Mouse (Mus musculus): ENCODE measurements around the gene Elp4. TPM values are rescaled to one million over a fixed set of nuclear protein-coding genes. Genes with fewer than 3 reads are reported as not detected.
A peak's percentile ranks its signal among the peaks of the same experiment; 100 is the strongest.

Elp4 gene
- polyA plus RNA-seq, 1 experiment from 2014 or later, result 32.4 TPM

GRCm38 (mm10) chr2:105669881-105670730, 234.3 kb downstream of the Elp4 start:
- no peak for ATAC-seq (replicated peaks; ENCODE audit: low FRiP score, low TSS enrichment, low read depth)

GRCm38 (mm10) chr2:105669371-105669861, 234.9 kb downstream of the Elp4 start:
- H3K4me1 ChIP-seq (replicated peaks; ENCODE audit: control insufficient read depth, insufficient read depth, low read length), result no peaks in the 10 kb centered on the region
- H3K27ac ChIP-seq (ENCODE audit: low read depth), result no peak overlapping the region
- H3K36me3 ChIP-seq (ENCODE audit: control insufficient read depth, insufficient read depth, low read length), result no peaks in the 10 kb centered on the region
- no peaks in the 10 kb centered on the region for H3K9me3 ChIP-seq (ENCODE audit: control insufficient read depth, low read length)
- ATAC-seq (replicated peaks; ENCODE audit: low FRiP score, low TSS enrichment, low read depth), result no peak
- under 1% methylated on average over 35 of the region's 35 CpGs for WGBS
- no peak overlapping the region for H3K4me2 ChIP-seq (ENCODE audit: low read length)
- peak; percentile 71 for DNase-seq (ENCODE audit: low spot score)
- no peak overlapping the region for H3K4me3 ChIP-seq (ENCODE audit: low read depth, low read length)
- H3K27me3 ChIP-seq (replicated peaks; ENCODE audit: control insufficient read depth, insufficient read depth, low read length), result peaks cover 100% of the 10 kb centered on the region
- H3K9ac ChIP-seq (ENCODE audit: low read length), result no peak overlapping the region

More at GRCm38 (mm10) chr2:105669881-105670730, 234.3 kb downstream of the Elp4 start:
- Histone ChIP-seq H3K9ac (ENCODE audit: low read length) (no peak overlapping the region), H3K36me3 (ENCODE audit: control insufficient read depth, insufficient read depth, low read length) (no peaks in the 10 kb centered on the region), H3K27me3 (replicated peaks; ENCODE audit: control insufficient read depth, insufficient read depth, low read length) (peaks cover 100% of the 10 kb centered on the region), H3K27ac (ENCODE audit: low read depth) (no peak overlapping the region), H3K4me2 (ENCODE audit: low read length) (no peak overlapping the region), H3K4me1 (replicated peaks; ENCODE audit: control insufficient read depth, insufficient read depth, low read length) (no peaks in the 10 kb centered on the region), H3K9me3 (ENCODE audit: control insufficient read depth, low read length) (no peaks in the 10 kb centered on the region), H3K4me3 (ENCODE audit: low read depth, low read length) (no peak overlapping the region)
- 1% methylated on average over 29 of the region's 29 CpGs for WGBS
- DNase-seq (ENCODE audit: low spot score), result peak; percentile 67

GRCm38 (mm10) chr2:105668271-105669270, 235.8 kb downstream of the Elp4 start, which contains the start of gene Pax6:
Gene Pax6, plus strand, starts transcription at chr2:105668900.
- Histone ChIP-seq H3K9me3 (ENCODE audit: control insufficient read depth, low read length) (no peaks in the 10 kb centered on the region), H3K4me3 (ENCODE audit: low read depth, low read length) (no peak within 1 kb of the TSS), H3K9ac (ENCODE audit: low read length) (no peak within 1 kb of the TSS), H3K27ac (ENCODE audit: low read depth) (no peak within 1 kb of the TSS), H3K36me3 (ENCODE audit: control insufficient read depth, insufficient read depth, low read length) (no peaks in the 10 kb centered on the region), H3K27me3 (replicated peaks; ENCODE audit: control insufficient read depth, insufficient read depth, low read length) (peaks cover 100% of the 10 kb centered on the region), H3K4me2 (ENCODE audit: low read length) (no peak within 1 kb of the TSS), H3K4me1 (replicated peaks; ENCODE audit: control insufficient read depth, insufficient read depth, low read length) (no peaks in the 10 kb centered on the region)
- under 1% methylated on average over 44 of the region's 44 CpGs for WGBS
- ATAC-seq (replicated peaks; ENCODE audit: low FRiP score, low TSS enrichment, low read depth) (0 out of 2 replicates have a peak, but pooled peaks have one; percentile 29), DNase-seq (ENCODE audit: low spot score) (no peak)

GRCm38 (mm10) chr2:105667626-105667950, 236.8 kb downstream of the Elp4 start:
- no peak overlapping the region for H3K9ac ChIP-seq (ENCODE audit: low read length)
- H3K4me2 ChIP-seq (ENCODE audit: low read length), result no peak overlapping the region
- H3K4me1 ChIP-seq (replicated peaks; ENCODE audit: control insufficient read depth, insufficient read depth, low read length), result no peaks in the 10 kb centered on the region
- H3K27ac ChIP-seq (ENCODE audit: low read depth), result no peak overlapping the region
- 2% methylated on average over 11 of the region's 11 CpGs for WGBS
- ATAC-seq (replicated peaks; ENCODE audit: low FRiP score, low TSS enrichment, low read depth) (no peak; the same call in 1 of the 2 replicates), DNase-seq (ENCODE audit: low spot score) (peak; percentile 65)
- H3K9me3 ChIP-seq (ENCODE audit: control insufficient read depth, low read length), result no peaks in the 10 kb centered on the region
- no peak overlapping the region for H3K4me3 ChIP-seq (ENCODE audit: low read depth, low read length)
- H3K36me3 ChIP-seq (ENCODE audit: control insufficient read depth, insufficient read depth, low read length), result no peaks in the 10 kb centered on the region
- H3K27me3 ChIP-seq (replicated peaks; ENCODE audit: control insufficient read depth, insufficient read depth, low read length), result peaks cover 100% of the 10 kb centered on the region

- H3K4me3 ChIP-seq (ENCODE audit: low read depth, low read length), result no peak overlapping the region
- under 1% methylated on average over 41 of the region's 41 CpGs for WGBS
- DNase-seq (ENCODE audit: low spot score), result peak; percentile 64
- H3K9me3 ChIP-seq (ENCODE audit: control insufficient read depth, low read length), result no peaks in the 10 kb centered on the region
- H3K4me2 ChIP-seq (ENCODE audit: low read length), result no peak overlapping the region
- ATAC-seq (replicated peaks; ENCODE audit: low FRiP score, low TSS enrichment, low read depth), result 0 out of 2 replicates have a peak, but pooled peaks have one; percentile 21
- H3K9ac ChIP-seq (ENCODE audit: low read length), result no peak overlapping the region
- H3K4me1 ChIP-seq (replicated peaks; ENCODE audit: control insufficient read depth, insufficient read depth, low read length), result no peaks in the 10 kb centered on the region
- no peaks in the 10 kb centered on the region for H3K36me3 ChIP-seq (ENCODE audit: control insufficient read depth, insufficient read depth, low read length)
- H3K27me3 ChIP-seq (replicated peaks; ENCODE audit: control insufficient read depth, insufficient read depth, low read length), result peaks cover 100% of the 10 kb centered on the region
- H3K27ac ChIP-seq (ENCODE audit: low read depth), result no peak overlapping the region
Measured at GRCm38 (mm10) chr2:105666763-105667625, 237.4 kb downstream of the Elp4 start.

GRCm38 (mm10) chr2:105666331-105666730, 238.0 kb downstream of the Elp4 start:
- no peak overlapping the region for H3K4me3 ChIP-seq (ENCODE audit: low read depth, low read length)
- H3K4me1 ChIP-seq (replicated peaks; ENCODE audit: control insufficient read depth, insufficient read depth, low read length), result no peaks in the 10 kb centered on the region
- DNase-seq (ENCODE audit: low spot score) (no peak), ATAC-seq (replicated peaks; ENCODE audit: low FRiP score, low TSS enrichment, low read depth) (no peak; the same call in 1 of the 2 replicates)
- 1% methylated on average over 6 of the region's 6 CpGs for WGBS
- H3K36me3 ChIP-seq (ENCODE audit: control insufficient read depth, insufficient read depth, low read length), result no peaks in the 10 kb centered on the region
- no peak overlapping the region for H3K4me2 ChIP-seq (ENCODE audit: low read length)
- H3K9ac ChIP-seq (ENCODE audit: low read length), result no peak overlapping the region
- no peaks in the 10 kb centered on the region for H3K9me3 ChIP-seq (ENCODE audit: control insufficient read depth, low read length)
- H3K27me3 ChIP-seq (replicated peaks; ENCODE audit: control insufficient read depth, insufficient read depth, low read length), result peaks cover 99% of the 10 kb centered on the region
- no peak overlapping the region for H3K27ac ChIP-seq (ENCODE audit: low read depth)

- Histone ChIP-seq H3K27me3 (replicated peaks; ENCODE audit: control insufficient read depth, insufficient read depth, low read length) (peaks cover 98% of the 10 kb centered on the region), H3K4me3 (ENCODE audit: low read depth, low read length) (no peak overlapping the region), H3K36me3 (ENCODE audit: control insufficient read depth, insufficient read depth, low read length) (no peaks in the 10 kb centered on the region), H3K4me1 (replicated peaks; ENCODE audit: control insufficient read depth, insufficient read depth, low read length) (no peaks in the 10 kb centered on the region), H3K27ac (ENCODE audit: low read depth) (no peak overlapping the region), H3K9ac (ENCODE audit: low read length) (no peak overlapping the region), H3K4me2 (ENCODE audit: low read length) (no peak overlapping the region), H3K9me3 (ENCODE audit: control insufficient read depth, low read length) (no peaks in the 10 kb centered on the region)
- WGBS, result 14% methylated on average over 5 of the region's 5 CpGs
- ATAC-seq (replicated peaks; ENCODE audit: low FRiP score, low TSS enrichment, low read depth) (no peak), DNase-seq (ENCODE audit: low spot score) (no peak)
Measured at GRCm38 (mm10) chr2:105665491-105666250, 238.7 kb downstream of the Elp4 start.
